In genomic region chr15:50583951-50584350, GRCm38 (mm10) we compare ENCODE assay signal across 25 mouse cellular contexts.
DNase-seq lines count a peak whose midpoint lies in the region; ATAC-seq lines count a peak whose summit lies in the region.
"Had no signal": no experiment of that assay in that cellular context is flagged by ENCODE, and none has a peak within 500 bp of the region (broad histone marks: within the 10 kb centered on the region; RNA-seq: fewer than 3 reads in every experiment).

No protein-coding gene starts in this region.

- no peak for DNase-seq in forebrain, embryonic 11.5 days (ENCODE audit: low spot score)
- DNase-seq in forebrain, embryonic 10.5 days (ENCODE audit: extremely low spot score, low spot score), result no peak
- no peak for DNase-seq in retina, postnatal 1 day
- DNase-seq in cerebellum, postnatal 4 days (ENCODE audit: low spot score in 2 of 2), result no peak
- DNase-seq: adrenal gland, adult 8-10 months; adrenal gland, postnatal 14 days; adrenal gland, postnatal 36 days; B cell, adult 2 months; cerebellum, adult 11-12 months; cerebellum, adult 2 months; cerebellum, adult 9-10 months; cerebellum, postnatal 10 days; cerebellum, postnatal 25 days; embryo, embryonic 11 days had no signal

- H3K36me3 ChIP-seq in forebrain, embryonic 13.5 days (ENCODE audit: poor library complexity, severe bottlenecking), result no peaks in the 10 kb centered on the region
- H3K36me3 ChIP-seq in forebrain, embryonic 11.5 days (ENCODE audit: control insufficient read depth, insufficient read depth, low read length), result no peaks in the 10 kb centered on the region
- H3K36me3 ChIP-seq in forebrain, embryonic 15.5 days, result no peaks in the 10 kb centered on the region
- H3K36me3 ChIP-seq in forebrain, embryonic 10.5 days (replicated peaks), result no peaks in the 10 kb centered on the region
- no peaks in the 10 kb centered on the region for H3K36me3 ChIP-seq in forebrain, embryonic 16.5 days (ENCODE audit: control insufficient read depth, insufficient read depth)
- H3K36me3 ChIP-seq: embryonic facial prominence, embryonic 13.5 days; embryonic facial prominence, embryonic 15.5 days; G1E had no signal

- H3K9ac ChIP-seq in forebrain, embryonic 13.5 days, result no peak overlapping the region
- no peak overlapping the region for H3K9ac ChIP-seq in forebrain, embryonic 11.5 days (ENCODE audit: low read length)
- H3K9ac ChIP-seq in forebrain, embryonic 15.5 days (replicated peaks), result no peak overlapping the region
- H3K9ac ChIP-seq in forebrain, embryonic 16.5 days (replicated peaks; ENCODE audit: low read depth, low read length), result no peak overlapping the region
- H3K9ac ChIP-seq: embryonic facial prominence, embryonic 13.5 days; embryonic facial prominence, embryonic 15.5 days had no signal

- no peak overlapping the region for H3K27ac ChIP-seq in forebrain, embryonic 13.5 days
- no peak overlapping the region for H3K27ac ChIP-seq in forebrain, embryonic 11.5 days (ENCODE audit: low read depth, low read length)
- H3K27ac ChIP-seq in forebrain, embryonic 15.5 days (replicated peaks), result no peak overlapping the region
- no peak overlapping the region for H3K27ac ChIP-seq in forebrain, embryonic 10.5 days
- no peak overlapping the region for H3K27ac ChIP-seq in forebrain, embryonic 16.5 days (ENCODE audit: low read length)
- H3K27ac ChIP-seq: embryonic facial prominence, embryonic 13.5 days; embryonic facial prominence, embryonic 15.5 days had no signal

- H3K9me3 ChIP-seq in forebrain, embryonic 13.5 days (replicated peaks), result peaks cover 11% of the 10 kb centered on the region
- H3K9me3 ChIP-seq in forebrain, embryonic 11.5 days (ENCODE audit: control insufficient read depth, low read length), result no peaks in the 10 kb centered on the region
- no peaks in the 10 kb centered on the region for H3K9me3 ChIP-seq in forebrain, embryonic 15.5 days
- H3K9me3 ChIP-seq in forebrain, embryonic 10.5 days, result peaks cover 7% of the 10 kb centered on the region; the same call in 1 of the 2 replicates
- H3K9me3 ChIP-seq in forebrain, embryonic 16.5 days (ENCODE audit: control insufficient read depth, low read length), result peaks cover 9% of the 10 kb centered on the region
- H3K9me3 ChIP-seq: G1E had no signal

- H3K27me3 ChIP-seq in forebrain, embryonic 13.5 days, result no peaks in the 10 kb centered on the region
- no peaks in the 10 kb centered on the region for H3K27me3 ChIP-seq in forebrain, embryonic 11.5 days (ENCODE audit: control insufficient read depth, insufficient read depth, low read length)
- no peaks in the 10 kb centered on the region for H3K27me3 ChIP-seq in forebrain, embryonic 15.5 days
- no peaks in the 10 kb centered on the region for H3K27me3 ChIP-seq in forebrain, embryonic 10.5 days (ENCODE audit: poor library complexity, severe bottlenecking)
- H3K27me3 ChIP-seq in forebrain, embryonic 16.5 days (replicated peaks; ENCODE audit: control insufficient read depth, insufficient read depth, low read length), result no peaks in the 10 kb centered on the region
- H3K27me3 ChIP-seq: CH12.LX; embryonic facial prominence, embryonic 13.5 days; embryonic facial prominence, embryonic 15.5 days had no signal

- no peak overlapping the region for H3K4me2 ChIP-seq in forebrain, embryonic 13.5 days
- no peak overlapping the region for H3K4me2 ChIP-seq in forebrain, embryonic 11.5 days (ENCODE audit: low read depth, low read length, severe bottlenecking)
- H3K4me2 ChIP-seq in forebrain, embryonic 15.5 days (replicated peaks), result no peak overlapping the region
- no peak overlapping the region for H3K4me2 ChIP-seq in forebrain, embryonic 16.5 days (ENCODE audit: low read length)
- H3K4me2 ChIP-seq: embryonic facial prominence, embryonic 13.5 days; embryonic facial prominence, embryonic 15.5 days had no signal

- peak; percentile 50; the same call in 1 of the 2 replicates for ATAC-seq in forebrain, embryonic 13.5 days
- no peak for ATAC-seq in forebrain, embryonic 11.5 days (replicated peaks; ENCODE audit: low FRiP score)
- 0 out of 2 replicates have a peak, but pooled peaks have one; percentile 51 for ATAC-seq in forebrain, embryonic 15.5 days (replicated peaks)
- peak; percentile 79 for ATAC-seq in forebrain, embryonic 16.5 days
- ATAC-seq: activated CD4-positive, CD25-positive, alpha-beta regulatory T cell, adult 4 months; CD4-positive, CD25-positive, alpha-beta regulatory T cell, adult 4 months; Patski had no signal

- H3K4me1 ChIP-seq in forebrain, embryonic 13.5 days, result no peaks in the 10 kb centered on the region
- H3K4me1 ChIP-seq in forebrain, embryonic 11.5 days (replicated peaks; ENCODE audit: control insufficient read depth, insufficient read depth, low read length), result no peaks in the 10 kb centered on the region
- peaks cover 3% of the 10 kb centered on the region; the same call in 1 of the 2 replicates for H3K4me1 ChIP-seq in forebrain, embryonic 15.5 days
- no peaks in the 10 kb centered on the region for H3K4me1 ChIP-seq in forebrain, embryonic 10.5 days
- peaks cover 4% of the 10 kb centered on the region; the same call in 1 of the 2 replicates for H3K4me1 ChIP-seq in forebrain, embryonic 16.5 days (replicated peaks; ENCODE audit: control insufficient read depth, insufficient read depth, low read length)
- H3K4me1 ChIP-seq: embryonic facial prominence, embryonic 13.5 days; embryonic facial prominence, embryonic 15.5 days had no signal

- H3K4me3 ChIP-seq in forebrain, embryonic 13.5 days, result no peak overlapping the region
- H3K4me3 ChIP-seq in forebrain, embryonic 11.5 days (ENCODE audit: low read depth, low read length), result no peak overlapping the region
- no peak overlapping the region for H3K4me3 ChIP-seq in forebrain, embryonic 15.5 days
- no peak overlapping the region for H3K4me3 ChIP-seq in forebrain, embryonic 10.5 days
- H3K4me3 ChIP-seq in forebrain, embryonic 16.5 days (replicated peaks; ENCODE audit: low read length), result no peak overlapping the region
- H3K4me3 ChIP-seq: embryonic facial prominence, embryonic 13.5 days; embryonic facial prominence, embryonic 15.5 days; erythroblast, embryonic 14.5 days had no signal
